Mouse (Mus musculus): Measurements from ENCODE around the gene Tenm4.

Gene Tenm4

GRCm38 (mm10) chr7:96856518-96856917 lies 685.5 kb downstream of the Tenm4 start:
- DNase-seq (ENCODE audit: low spot score), result no peak

- no peak for DNase-seq (ENCODE audit: low spot score)
Observed at GRCm38 (mm10) chr7:96859077-96859476, 688.0 kb downstream of the Tenm4 start.

- no peak for DNase-seq (ENCODE audit: low spot score)
Observed at GRCm38 (mm10) chr7:96859684-96860083, 688.6 kb downstream of the Tenm4 start.

- no peak for DNase-seq (ENCODE audit: low spot score)
Observed at GRCm38 (mm10) chr7:96860650-96861049, 689.6 kb downstream of the Tenm4 start.

GRCm38 (mm10) chr7:96864894-96865722 lies 694.1 kb downstream of the Tenm4 start:
- peak; percentile 20 for DNase-seq (ENCODE audit: low spot score)

GRCm38 (mm10) chr7:96869079-96869810 lies 698.2 kb downstream of the Tenm4 start:
- peak; percentile 55 for DNase-seq (ENCODE audit: low spot score)

- DNase-seq (ENCODE audit: low spot score), result no peak
Observed at GRCm38 (mm10) chr7:96870473-96870872, 699.4 kb downstream of the Tenm4 start.

- DNase-seq (ENCODE audit: low spot score), result no peak
Observed at GRCm38 (mm10) chr7:96871031-96871430, 700.0 kb downstream of the Tenm4 start.

GRCm38 (mm10) chr7:96878511-96879276 lies 707.6 kb downstream of the Tenm4 start:
- DNase-seq (ENCODE audit: low spot score), result no peak

- DNase-seq (ENCODE audit: low spot score), result no peak
Observed at GRCm38 (mm10) chr7:96879593-96879992, 708.5 kb downstream of the Tenm4 start.

GRCm38 (mm10) chr7:96880221-96880944 lies 709.3 kb downstream of the Tenm4 start:
- no peak for DNase-seq (ENCODE audit: low spot score)

GRCm38 (mm10) chr7:96883297-96883696 lies 712.3 kb downstream of the Tenm4 start:
- DNase-seq (ENCODE audit: low spot score), result no peak

GRCm38 (mm10) chr7:96887088-96887654 lies 716.1 kb downstream of the Tenm4 start:
- DNase-seq (ENCODE audit: low spot score), result no peak

GRCm38 (mm10) chr7:96889061-96890034 lies 718.3 kb downstream of the Tenm4 start:
- no peak for DNase-seq (ENCODE audit: low spot score)

- no peak for DNase-seq (ENCODE audit: low spot score)
Observed at GRCm38 (mm10) chr7:96890035-96890621, 719.1 kb downstream of the Tenm4 start.

- DNase-seq (ENCODE audit: low spot score), result no peak
Observed at GRCm38 (mm10) chr7:96890987-96891386, 719.9 kb downstream of the Tenm4 start.

GRCm38 (mm10) chr7:96899036-96899569 lies 728.1 kb downstream of the Tenm4 start:
- DNase-seq (ENCODE audit: low spot score), result peak; percentile 29

GRCm38 (mm10) chr7:96902183-96902582 lies 731.1 kb downstream of the Tenm4 start:
- DNase-seq (ENCODE audit: low spot score), result no peak
